Mouse (Mus musculus) small intestine, adult 2 months (tissue): ENCODE results near the gene Creb5. TPM values are rescaled to one million over a fixed set of nuclear protein-coding genes. Genes with fewer than 3 reads are reported as not detected.

Source experiments
- H3K27ac ChIP-seq: fragments of 200-500 bp; 2 replicates; pipeline ENCODE4 v1.5.1; 2012; ENCODE audit warnings: low read depth, low read length, control low read depth, inconsistent platforms; ENCODE audit not compliant: insufficient read depth
- H3K27me3 ChIP-seq: fragments of 200-500 bp; 2 replicates; pipeline ENCODE4 v1.6.1; 2012; ENCODE audit warnings: mild to moderate bottlenecking, moderate library complexity, low read length, inconsistent platforms; ENCODE audit not compliant: control insufficient read depth, insufficient read depth
- H3K36me3 ChIP-seq: fragments of 200-500 bp; 2 replicates; pipeline ENCODE4 v1.6.1; 2012; ENCODE audit warnings: mild to moderate bottlenecking, low read length, control low read depth, inconsistent platforms; ENCODE audit not compliant: control insufficient read depth, insufficient read depth
- H3K4me1 ChIP-seq: fragments of 200-500 bp; 2 replicates; pipeline ENCODE4 v1.6.1; 2012; ENCODE audit warnings: low read length, inconsistent platforms, mixed read lengths; ENCODE audit not compliant: control insufficient read depth, insufficient read depth, insufficient read length
- H3K4me3 ChIP-seq: fragments of 200-500 bp; 2 replicates; pipeline ENCODE4 v1.5.1; 2012; ENCODE audit warnings: low read depth, mild to moderate bottlenecking, control low read depth, inconsistent platforms, low read length, moderate library complexity
- CTCF ChIP-seq: fragments of 200-500 bp; IDR thresholded peaks from 2 replicates; pipeline ENCODE4 v1.5.1; 2012; ENCODE audit warnings: low read depth, mild to moderate bottlenecking, control low read depth, inconsistent platforms, low read length, moderate library complexity, mixed read lengths; ENCODE audit not compliant: insufficient replicate concordance, insufficient read length; ENCODE audit errors: extremely low read depth
- POLR2A ChIP-seq: fragments of 200-500 bp; IDR thresholded peaks from 2 replicates; pipeline ENCODE4 v1.6.1; 2012; ENCODE audit warnings: low read depth, mild to moderate bottlenecking, control low read depth, inconsistent platforms, low read length, moderate library complexity
- WGBS: fragments of 180-500 bp; shearing (Covaris S2); methylation state at CpG from one replicate; pipeline ENCODE4 v1.1.7; 2018; 5-methylcytosine and 5-hydroxymethylcytosine counted together
- polyA plus RNA-seq: library from polyadenylated mRNA; depleted of rRNA; stranded (reverse); fragments of >200 nt; gene quantifications from 2 replicates; pipeline ENCODE4 v1.2.3, GENCODE M21; 2012

Creb5 gene
- polyA plus RNA-seq, 1 experiment: 1.1 TPM

DNA sequence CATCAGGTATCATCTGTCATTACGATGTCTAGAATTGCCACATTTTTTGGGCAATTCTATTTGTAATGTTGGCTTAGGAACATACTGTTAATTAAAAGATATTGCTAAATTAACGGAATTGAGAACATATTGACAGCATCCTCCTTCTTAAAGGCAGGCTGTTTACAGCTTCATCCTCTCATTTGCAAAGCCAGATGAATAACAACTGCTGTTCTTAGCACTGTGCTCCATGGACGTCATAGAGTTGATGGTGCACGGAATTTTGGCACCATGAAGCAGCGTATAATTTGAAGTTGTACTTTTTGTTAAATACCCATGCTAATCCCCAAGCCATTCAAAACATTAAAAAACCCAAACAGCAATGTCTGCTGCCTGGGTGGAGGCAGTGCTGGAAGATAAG, 10.8 kb downstream of the Creb5 start:
- H3K27ac ChIP-seq: no peak overlapping the region
- no peak overlapping the region for H3K4me3 ChIP-seq
- H3K27me3 ChIP-seq: no peaks in the 10 kb centered on the region
- TF ChIP-seq CTCF (no peak), POLR2A (no peak)
- H3K4me1 ChIP-seq: no peaks in the 10 kb centered on the region
- 79% methylated on average over 5 of the region's 5 CpGs for WGBS
- no peaks in the 10 kb centered on the region for H3K36me3 ChIP-seq

GRCm38 (mm10) chr6:53304201-53304600, 17.1 kb downstream of the Creb5 start:
- 84% methylated on average over 2 of the region's 2 CpGs for WGBS
- no peak overlapping the region for H3K27ac ChIP-seq
- H3K4me3 ChIP-seq: no peak overlapping the region
- no peaks in the 10 kb centered on the region for H3K36me3 ChIP-seq
- no peaks in the 10 kb centered on the region for H3K27me3 ChIP-seq
- H3K4me1 ChIP-seq: no peaks in the 10 kb centered on the region
- TF ChIP-seq CTCF: no peak
- TF ChIP-seq POLR2A: no peak

DNA sequence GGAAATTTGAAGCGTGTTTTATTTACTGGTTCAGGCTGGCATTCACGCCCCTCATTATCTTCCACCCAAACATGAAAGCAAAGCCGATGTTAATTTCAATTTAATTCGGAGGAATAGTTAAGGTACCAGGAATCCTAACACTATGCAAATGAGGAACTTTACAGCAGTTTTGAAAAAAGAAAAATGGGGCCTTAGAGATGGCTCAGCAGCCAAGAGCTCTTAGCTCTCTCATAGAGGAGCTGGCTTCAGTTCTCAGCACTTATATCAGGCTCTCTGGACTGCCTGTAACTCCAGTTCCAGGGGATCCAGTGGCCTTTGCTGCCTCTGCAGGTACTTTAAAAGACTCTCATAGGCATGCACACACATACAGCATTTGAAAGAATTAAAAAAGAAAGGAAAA, 19.1 kb downstream of the Creb5 start:
- TF ChIP-seq CTCF (no peak), POLR2A (no peak)
- no peaks in the 10 kb centered on the region for H3K36me3 ChIP-seq
- no peaks in the 10 kb centered on the region for H3K27me3 ChIP-seq
- no peak overlapping the region for H3K27ac ChIP-seq
- H3K4me3 ChIP-seq: no peak overlapping the region
- WGBS: 87% methylated on average over 4 of the region's 4 CpGs
- no peaks in the 10 kb centered on the region for H3K4me1 ChIP-seq

GRCm38 (mm10) chr6:53306710-53307109, 19.6 kb downstream of the Creb5 start:
- H3K36me3 ChIP-seq: no peaks in the 10 kb centered on the region
- no peaks in the 10 kb centered on the region for H3K27me3 ChIP-seq
- 75% methylated on average over 5 of the region's 5 CpGs for WGBS

DNA sequence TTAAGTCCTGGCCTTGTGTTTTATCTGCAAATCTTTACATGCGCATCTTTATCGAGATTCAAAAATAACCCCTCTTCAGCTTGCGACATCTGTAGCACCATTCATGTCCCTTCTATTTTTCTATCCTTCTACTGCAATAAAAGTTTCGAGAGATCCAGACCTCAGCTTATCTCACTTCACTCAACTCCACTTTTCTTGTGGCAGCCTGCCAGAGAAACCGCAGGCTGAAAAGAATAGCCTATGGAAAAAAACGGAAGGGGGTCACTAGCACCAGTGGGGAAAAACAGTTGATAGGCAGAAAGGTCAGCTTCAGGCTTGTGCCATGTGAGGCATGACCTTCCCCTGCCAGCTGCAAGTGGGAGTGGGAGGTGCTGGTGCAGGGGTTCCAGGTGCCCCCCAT, 21.6 kb downstream of the Creb5 start:
- no peaks in the 10 kb centered on the region for H3K4me1 ChIP-seq
- TF ChIP-seq POLR2A: no peak
- H3K27me3 ChIP-seq: no peaks in the 10 kb centered on the region
- 41% methylated on average over 6 of the region's 6 CpGs for WGBS
- H3K27ac ChIP-seq: no peak overlapping the region
- H3K36me3 ChIP-seq: no peaks in the 10 kb centered on the region
- no peak overlapping the region for H3K4me3 ChIP-seq

More at GRCm38 (mm10) chr6:53306710-53307109, 19.6 kb downstream of the Creb5 start:
- TF ChIP-seq POLR2A (no peak), CTCF (no peak)
- H3K4me3 ChIP-seq: no peak overlapping the region
- H3K27ac ChIP-seq: no peak overlapping the region
- no peaks in the 10 kb centered on the region for H3K4me1 ChIP-seq

GRCm38 (mm10) chr6:53313604-53314003, 26.5 kb downstream of the Creb5 start:
- no peaks in the 10 kb centered on the region for H3K4me1 ChIP-seq
- TF ChIP-seq POLR2A (no peak), CTCF (no peak)
- no peaks in the 10 kb centered on the region for H3K27me3 ChIP-seq
- no peaks in the 10 kb centered on the region for H3K36me3 ChIP-seq
- H3K4me3 ChIP-seq: no peak overlapping the region
- WGBS: 87% methylated on average over 6 of the region's 6 CpGs
- no peak overlapping the region for H3K27ac ChIP-seq

DNA sequence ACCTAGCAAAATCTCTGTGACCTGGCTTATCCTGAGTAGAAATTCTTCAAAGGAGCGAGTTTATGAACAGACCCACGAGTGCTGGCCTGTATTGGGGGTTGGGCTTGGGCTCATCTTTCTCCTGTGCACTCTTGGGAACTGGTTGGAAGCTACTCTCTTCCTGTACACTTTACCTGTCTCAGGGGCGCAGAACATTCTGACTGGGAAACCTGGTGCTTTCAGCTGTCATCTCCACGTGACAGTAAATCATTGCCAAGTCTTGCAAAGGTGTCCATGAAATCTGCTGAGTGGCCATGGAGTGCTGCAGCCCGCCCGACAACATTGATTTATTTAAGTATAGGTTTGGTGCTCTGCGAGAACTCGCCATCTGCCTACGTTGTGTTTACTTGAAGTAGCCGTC, 27.1 kb downstream of the Creb5 start:
- Histone ChIP-seq H3K4me3 (no peak overlapping the region), H3K27ac (no peak overlapping the region), H3K27me3 (no peaks in the 10 kb centered on the region), H3K36me3 (no peaks in the 10 kb centered on the region), H3K4me1 (no peaks in the 10 kb centered on the region)
- TF ChIP-seq CTCF: no peak
- TF ChIP-seq POLR2A: no peak
- WGBS: 60% methylated on average over 10 of the region's 10 CpGs
